8 mouse cellular contexts compared by ENCODE assay signal in the genomic region with DNA sequence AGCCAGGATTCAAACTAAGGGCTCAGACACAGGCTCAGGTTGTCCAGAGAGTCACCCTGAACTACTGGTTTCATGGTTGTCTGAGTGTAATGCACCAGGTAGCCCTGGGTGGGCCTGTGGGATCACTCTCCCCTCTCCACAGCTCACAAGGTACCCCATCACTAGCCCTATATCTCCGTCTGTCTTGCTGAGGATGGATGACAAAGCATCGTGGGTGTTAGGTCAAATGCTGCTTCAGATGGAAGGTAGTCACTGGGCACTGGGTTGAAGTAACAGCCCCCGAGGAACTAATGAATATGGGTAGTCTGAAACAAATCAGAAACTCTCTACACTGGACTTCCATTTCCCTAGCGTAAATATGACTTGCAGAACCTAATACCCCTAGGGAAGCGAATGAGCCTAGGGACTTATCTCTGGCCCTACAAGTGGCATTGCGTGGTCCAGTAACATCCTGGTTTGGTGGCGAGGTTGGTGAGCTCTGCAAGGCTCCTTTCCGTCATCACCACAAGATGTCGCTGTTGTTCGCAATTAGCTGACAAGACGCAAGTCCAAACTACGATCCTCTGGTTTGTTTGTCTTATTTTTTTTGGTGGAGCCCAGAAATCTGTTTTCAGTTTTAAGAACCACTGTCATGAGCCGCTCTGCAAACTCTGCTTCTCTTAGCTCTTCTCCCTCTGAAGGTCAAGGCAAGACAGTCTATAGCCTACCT. TPM values are rescaled to one million over a fixed set of nuclear protein-coding genes. Genes with fewer than 3 reads are reported as not detected.
DNase-seq lines count a peak whose midpoint lies in the region; ATAC-seq and TF ChIP-seq lines count a peak whose summit lies in the region.

No protein-coding gene starts in this region.

- no peaks in the 10 kb centered on the region for H3K36me3 ChIP-seq in G1E (replicated peaks)
- no peaks in the 10 kb centered on the region for H3K36me3 ChIP-seq in forebrain, embryonic 16.5 days (ENCODE audit: control insufficient read depth, insufficient read depth)

- no peak overlapping the region for H3K4me3 ChIP-seq in G1E (ENCODE audit: low read depth, low read length)
- no peak overlapping the region for H3K4me3 ChIP-seq in forebrain, embryonic 16.5 days (replicated peaks; ENCODE audit: low read length)

- no peak overlapping the region for H3K9ac ChIP-seq in forebrain, embryonic 16.5 days (replicated peaks; ENCODE audit: low read depth, low read length)

- no peak overlapping the region for H3K27ac ChIP-seq in forebrain, embryonic 16.5 days (ENCODE audit: low read length)

- no peaks in the 10 kb centered on the region for H3K9me3 ChIP-seq in G1E (replicated peaks)
- no peaks in the 10 kb centered on the region for H3K9me3 ChIP-seq in forebrain, embryonic 16.5 days (ENCODE audit: control insufficient read depth, low read length)

- 13% methylated on average over 13 of the region's 13 CpGs for WGBS in forebrain, embryonic 16.5 days

- H3K4me1 ChIP-seq in G1E (ENCODE audit: insufficient read depth, low read depth, low read length), result peaks cover 20% of the 10 kb centered on the region
- H3K4me1 ChIP-seq in forebrain, embryonic 16.5 days (replicated peaks; ENCODE audit: control insufficient read depth, insufficient read depth, low read length), result 0 out of 2 replicates have a peak, but pooled peaks cover 2% of the 10 kb centered on the region

- peak; percentile 77 for TF ChIP-seq CTCF in G1E (IDR thresholded peaks at IDR 0.05; ENCODE audit: low read depth, low read length)

- peaks cover 20% of the 10 kb centered on the region for H3K27me3 ChIP-seq in G1E (ENCODE audit: insufficient read depth, low read length)
- no peaks in the 10 kb centered on the region for H3K27me3 ChIP-seq in forebrain, embryonic 16.5 days (replicated peaks; ENCODE audit: control insufficient read depth, insufficient read depth, low read length)

- no peak overlapping the region for H3K4me2 ChIP-seq in forebrain, embryonic 16.5 days (ENCODE audit: low read length)

- no peak for ATAC-seq in G1E (ENCODE audit: extremely low read depth, insufficient number of reproducible peaks, low FRiP score, poor library complexity, severe bottlenecking)
- ATAC-seq in forebrain, embryonic 16.5 days, result peak; percentile 65

- DNase-seq in G1E (ENCODE audit: low spot score), result peak; percentile 49
- peak; percentile 59 for DNase-seq in cerebellum, adult 11 months
- peak; percentile 89 for DNase-seq in heart, postnatal 4 days
- DNase-seq in layer of hippocampus, postnatal 10 days (ENCODE audit: low spot score in 2 of 2), result peak; percentile 78 to 84
- peak; percentile 89 for DNase-seq in lung, postnatal 10 days
- peak; percentile 71 for DNase-seq in ovary, postnatal 14 days (ENCODE audit: low spot score)
- peak; percentile 77 for DNase-seq in thymus, postnatal 14 days

RNA-seq across cellular contexts. Expression of a gene that starts 12.2 kb away (rescaled TPM):
- total RNA-seq in G1E (2014; fragmentation: Nextera tagmentation) (not detected in 2 replicates), G1E (2017) (0.12 TPM in 1 of 2 replicates, not detected in the other)
- not detected in 2 replicates for polyA plus RNA-seq in G1E (2012)
- polyA plus RNA-seq in forebrain, embryonic 16.5 days (2015; fragmentation: Nextera tagmentation; extraction: Ambion mirVana), result 2.1 and 2.5 TPM in 2 replicates
- total RNA-seq in heart, postnatal 4 days (2021), result 1 to 10 TPM; 2.7 to 2.8 TPM
- total RNA-seq in layer of hippocampus, postnatal 10 days (2021), result 1 to 10 TPM in 1 of 2 experiments, under 1 TPM in 1; 0.40 to 1.0 TPM

RNA-seq across cellular contexts. Expression of a gene that starts 58.4 kb away (rescaled TPM):
- total RNA-seq in G1E (2014; fragmentation: Nextera tagmentation), result 12.0 and 14.4 TPM in 2 replicates
- 16.0 and 16.1 TPM in 2 replicates for total RNA-seq in G1E (2017)
- polyA plus RNA-seq in G1E (2012), result 12.0 and 12.8 TPM in 2 replicates
- polyA plus RNA-seq in forebrain, embryonic 16.5 days (2015; fragmentation: Nextera tagmentation; extraction: Ambion mirVana), result 2.4 and 2.7 TPM in 2 replicates
- 10 to 100 TPM; 25.1 to 29.4 TPM for total RNA-seq in heart, postnatal 4 days (2021)
- 10 to 100 TPM; 27.5 to 36.4 TPM for total RNA-seq in layer of hippocampus, postnatal 10 days (2021)
